Mouse (Mus musculus) left cerebral cortex, postnatal 36 days (tissue): ENCODE measurements around the gene Bgn. TPM values are rescaled to one million over a fixed set of nuclear protein-coding genes. Genes with fewer than 3 reads are reported as not detected.
A peak's percentile ranks its signal among the peaks of the same experiment; 100 is the strongest.
"Not testable (repeated sequence)": the region's sequence is repeated elsewhere in the genome, so short reads cannot be mapped to it uniquely, and the experiment has no call there.

ENCODE experiments used
- DNase-seq, 2 experiments: peaks; one replicate each; pipeline ENCODE4 v3.0.0; 2021 to 2022; ENCODE audit warnings: low spot score in 2 of 2, mixed read lengths in 1 of 2
- intact Hi-C: fragments of 180-260 bp; cut with DNase I; formaldehyde crosslinking; loops from one replicate; pipeline ENCODE4 v1.15.1; 2025
- total RNA-seq, 2 experiments: library from RNA; stranded (reverse); gene quantifications; 2 replicates each; pipeline ENCODE4 v1.2.3; 2021

Bgn gene
- total RNA-seq, 2 experiments from 2014 or later = 15.2 to 19.5 TPM

- DNase-seq = no peak
- intact Hi-C loops = no loop called here
These were observed 1.5 kb downstream of the Bgn start for GRCm38 (mm10) chrX:73484870-73485269.

- intact Hi-C loops = no loop called here
- no peak for DNase-seq
These were observed 3.5 kb downstream of the Bgn start for GRCm38 (mm10) chrX:73486920-73487319.

GRCm38 (mm10) chrX:73490186-73490585 is 6.8 kb downstream of the Bgn start:
- DNase-seq = no peak
- intact Hi-C loops = loop anchor here (5.0 to 10.0 kb wide), 2 partner anchors 145 to 178 kb away; partner anchors contain the start of gene Zfp275

GRCm38 (mm10) chrX:73490804-73491203 is 7.4 kb downstream of the Bgn start:
- DNase-seq = no peak
- intact Hi-C loops = loop anchor here (5.0 to 10.0 kb wide), 2 partner anchors 146 to 179 kb away; partner anchors contain the start of gene Zfp275

- DNase-seq = not testable (repeated sequence)
- intact Hi-C loops = loop anchor here (5.0 to 10.0 kb wide), 2 partner anchors 149 to 181 kb away; partner anchors contain the start of gene Zfp275
These were observed 10.2 kb downstream of the Bgn start for GRCm38 (mm10) chrX:73493567-73493966.

- intact Hi-C loops = loop anchor here (10.0 kb wide), 1 partner anchor 152 kb away; the partner anchor contains the start of gene Zfp275
- DNase-seq = no peak
These were observed 13.3 kb downstream of the Bgn start for GRCm38 (mm10) chrX:73496746-73497145.

GRCm38 (mm10) chrX:73505130-73505735 is 21.8 kb downstream of the Bgn start:
- intact Hi-C loops = no loop called here
- DNase-seq = no peak

- no peak for DNase-seq
- intact Hi-C loops = no loop called here
These were observed 23.2 kb downstream of the Bgn start for GRCm38 (mm10) chrX:73506577-73506976.

GRCm38 (mm10) chrX:73509209-73509608 is 25.8 kb downstream of the Bgn start:
- no peak for DNase-seq
- intact Hi-C loops = loop anchor here (2.0 kb wide), 1 partner anchor 20 kb away; no protein-coding TSS in a partner anchor

GRCm38 (mm10) chrX:73512904-73513303 is 29.5 kb downstream of the Bgn start:
- intact Hi-C loops = no loop called here
- DNase-seq = peak; percentile 52 to 66

- no peak for DNase-seq
- intact Hi-C loops = no loop called here
These were observed 33.2 kb downstream of the Bgn start for GRCm38 (mm10) chrX:73516556-73516955.

- intact Hi-C loops = no loop called here
- DNase-seq = no peak
These were observed 33.7 kb downstream of the Bgn start for GRCm38 (mm10) chrX:73517060-73517600.

- no peak for DNase-seq
- intact Hi-C loops = no loop called here
These were observed 37.3 kb downstream of the Bgn start for GRCm38 (mm10) chrX:73520692-73521091.

GRCm38 (mm10) chrX:73524318-73525222 is 41.2 kb downstream of the Bgn start:
- intact Hi-C loops = no loop called here
- no peak for DNase-seq

- intact Hi-C loops = no loop called here
- no peak for DNase-seq
These were observed 42.1 kb downstream of the Bgn start for GRCm38 (mm10) chrX:73525223-73526140.

- intact Hi-C loops = no loop called here
- no peak for DNase-seq
These were observed 43.0 kb downstream of the Bgn start for GRCm38 (mm10) chrX:73526410-73526887.

- DNase-seq = no peak
- intact Hi-C loops = no loop called here
These were observed 54.5 kb downstream of the Bgn start for GRCm38 (mm10) chrX:73537875-73538274.

GRCm38 (mm10) chrX:73543340-73543739 is 59.9 kb downstream of the Bgn start:
- intact Hi-C loops = no loop called here
- no peak for DNase-seq
